Mouse (Mus musculus) midbrain, postnatal 0 days (tissue): ENCODE data around the gene Olfr183. TPM values are rescaled to one million over a fixed set of nuclear protein-coding genes. Genes with fewer than 3 reads are reported as not detected.

ENCODE experiments used
- ATAC-seq: fragments of 200-750 bp; cut with Nextera tagmentation; 2 replicates; pipeline ENCODE4 v1.8.0; 2017; ENCODE audit warnings: moderate number of reproducible peaks, mild to moderate bottlenecking, moderate TSS enrichment, moderate library complexity; ENCODE audit not compliant: low FRiP score
- DNase-seq: peaks from one replicate; pipeline ENCODE4 v3.0.0-alpha.2; 2015; ENCODE audit warnings: low spot score
- H3K27ac ChIP-seq: fragments of 300-500 bp; sonication (generic); 2 replicates; pipeline ENCODE4 v1.5.1; 2014; ENCODE audit warnings: low read depth, mild to moderate bottlenecking, low read length, mixed read lengths
- H3K27me3 ChIP-seq: fragments of 300-500 bp; sonication (generic); 2 replicates; pipeline ENCODE4 v1.6.1; 2014; ENCODE audit warnings: low read length, control low read depth, mixed read lengths; ENCODE audit not compliant: insufficient read depth
- H3K36me3 ChIP-seq: fragments of 300-500 bp; sonication (generic); 2 replicates; pipeline ENCODE4 v1.6.1; 2014; ENCODE audit warnings: low read length, control low read depth, mixed read lengths; ENCODE audit not compliant: insufficient read depth
- H3K4me1 ChIP-seq: fragments of 300-500 bp; sonication (generic); 2 replicates; pipeline ENCODE4 v1.6.1; 2014; ENCODE audit warnings: mild to moderate bottlenecking, control low read depth, antibody characterized with exemption, low read length, mixed read lengths; ENCODE audit not compliant: insufficient read depth
- H3K4me2 ChIP-seq: fragments of 300-500 bp; sonication (generic); 2 replicates; pipeline ENCODE4 v1.6.1; 2014; ENCODE audit warnings: low read depth, mild to moderate bottlenecking, low read length, mixed read lengths; ENCODE audit not compliant: poor library complexity, severe bottlenecking
- H3K4me3 ChIP-seq: fragments of 300-500 bp; sonication (generic); 2 replicates; pipeline ENCODE4 v1.5.1; 2014; ENCODE audit warnings: low read depth, mild to moderate bottlenecking, low read length, moderate library complexity
- H3K9ac ChIP-seq: fragments of 300-500 bp; sonication (generic); replicated peaks from 2 replicates; pipeline ENCODE4 v1.6.1; 2014; ENCODE audit warnings: mild to moderate bottlenecking, low read length, moderate library complexity, mixed read lengths; ENCODE audit not compliant: poor library complexity, severe bottlenecking
- H3K9me3 ChIP-seq: fragments of 300-500 bp; sonication (generic); 2 replicates; pipeline ENCODE4 v1.6.1; 2016; ENCODE audit warnings: low read length, control low read depth
- CTCF ChIP-seq: IDR thresholded peaks from 2 replicates; pipeline ENCODE4 v1.5.1; 2016; ENCODE audit warnings: antibody characterized with exemption, mild to moderate bottlenecking
- WGBS: fragments of 180-500 bp; shearing (Covaris S2); extraction: QIAGEN DNeasy Blood & Tissue Kit; methylation state at CpG from one replicate; pipeline ENCODE4 v1.1.7; 2014; 5-methylcytosine and 5-hydroxymethylcytosine counted together
- polyA plus RNA-seq: library from polyadenylated mRNA; unstranded; fragments of >200 nt; fragmentation: Nextera tagmentation; extraction: Ambion mirVana; gene quantifications from 2 replicates; pipeline ENCODE4 v1.2.1, GENCODE M21; 2015
- total RNA-seq: library from RNA; depleted of rRNA; stranded (reverse); fragments of >200 nt; gene quantifications from 2 replicates; pipeline ENCODE4 v1.2.3, GENCODE M21; 2014; rRNA removed

Olfr183 gene
- not detected in 2 replicates for total RNA-seq
- not detected in 2 replicates for polyA plus RNA-seq

GRCm38 (mm10) chr16:58995057-58995456 is at the start of gene Olfr183:
Olfr183 (plus strand) TSS chr16:58995357.
- Histone ChIP-seq H3K27ac (no peak within 1 kb of the TSS), H3K9ac (no peak within 1 kb of the TSS), H3K27me3 (no peaks in the 10 kb centered on the region), H3K4me1 (no peaks in the 10 kb centered on the region), H3K36me3 (no peaks in the 10 kb centered on the region), H3K9me3 (no peaks in the 10 kb centered on the region), H3K4me2 (no peak within 1 kb of the TSS), H3K4me3 (no peak within 1 kb of the TSS)
- no peak for TF ChIP-seq CTCF
- 75% methylated on average over 2 of the region's 2 CpGs for WGBS
- no peak for ATAC-seq
- no peak for DNase-seq

GRCm38 (mm10) chr16:59007146-59007545 is 12.0 kb downstream of the Olfr183 start:
- no peak for DNase-seq
- Histone ChIP-seq H3K9me3 (no peaks in the 10 kb centered on the region), H3K4me2 (no peak overlapping the region), H3K4me1 (no peaks in the 10 kb centered on the region), H3K9ac (no peak overlapping the region), H3K27ac (no peak overlapping the region), H3K36me3 (no peaks in the 10 kb centered on the region), H3K27me3 (no peaks in the 10 kb centered on the region), H3K4me3 (no peak overlapping the region)
- TF ChIP-seq CTCF: no peak
- no peak for ATAC-seq

- no peak overlapping the region for H3K27ac ChIP-seq
- no peaks in the 10 kb centered on the region for H3K4me1 ChIP-seq
- no peak overlapping the region for H3K4me2 ChIP-seq
- WGBS: 67% methylated on average over 2 of the region's 2 CpGs
- ATAC-seq: no peak
- DNase-seq: no peak
- H3K36me3 ChIP-seq: no peaks in the 10 kb centered on the region
- no peaks in the 10 kb centered on the region; the same call in 1 of the 2 replicates for H3K9me3 ChIP-seq
- no peak overlapping the region for H3K4me3 ChIP-seq
- no peak for TF ChIP-seq CTCF
- no peaks in the 10 kb centered on the region for H3K27me3 ChIP-seq
- H3K9ac ChIP-seq: no peak overlapping the region
Measured at GRCm38 (mm10) chr16:59013357-59014018, 18.3 kb downstream of the Olfr183 start.

- no peaks in the 10 kb centered on the region for H3K36me3 ChIP-seq
- no peak within 1 kb of the TSS for H3K4me2 ChIP-seq
- no peak for TF ChIP-seq CTCF
- no peak within 1 kb of the TSS for H3K4me3 ChIP-seq
- WGBS: 87% methylated on average over 4 of the region's 4 CpGs
- ATAC-seq (no peak), DNase-seq (no peak)
- no peak within 1 kb of the TSS for H3K9ac ChIP-seq
- H3K9me3 ChIP-seq: 0 out of 2 replicates have a peak, but pooled peaks cover 3% of the 10 kb centered on the region
- H3K27ac ChIP-seq: no peak within 1 kb of the TSS
- H3K27me3 ChIP-seq: no peaks in the 10 kb centered on the region
- no peaks in the 10 kb centered on the region for H3K4me1 ChIP-seq
Measured at GRCm38 (mm10) chr16:59030191-59030590, 35.0 kb downstream of the Olfr183 start, which contains the start of gene Olfr186. Olfr186 (minus strand) TSS chr16:59030291.

- no peaks in the 10 kb centered on the region for H3K36me3 ChIP-seq
- no peak for TF ChIP-seq CTCF
- H3K4me2 ChIP-seq: no peak within 1 kb of the TSS
- no peak within 1 kb of the TSS for H3K27ac ChIP-seq
- ATAC-seq (no peak), DNase-seq (no peak)
- no peaks in the 10 kb centered on the region for H3K9me3 ChIP-seq
- H3K4me3 ChIP-seq: no peak within 1 kb of the TSS
- H3K9ac ChIP-seq: no peak within 1 kb of the TSS
- WGBS: 90% methylated on average over 7 of the region's 7 CpGs
- H3K4me1 ChIP-seq: no peaks in the 10 kb centered on the region
- H3K27me3 ChIP-seq: no peaks in the 10 kb centered on the region
Measured at GRCm38 (mm10) chr16:59039710-59040109, 44.6 kb downstream of the Olfr183 start, which contains the start of gene Olfr187. Olfr187 (minus strand) TSS chr16:59039767.

- WGBS: 77% methylated on average over 3 of the region's 3 CpGs
Measured at GRCm38 (mm10) chr16:59045835-59046234, 50.7 kb downstream of the Olfr183 start.

More at GRCm38 (mm10) chr16:59045835-59046234, 50.7 kb downstream of the Olfr183 start:
- DNase-seq (no peak), ATAC-seq (no peak)
- H3K9me3 ChIP-seq: no peaks in the 10 kb centered on the region
- H3K27me3 ChIP-seq: no peaks in the 10 kb centered on the region
- no peaks in the 10 kb centered on the region for H3K4me1 ChIP-seq
- TF ChIP-seq CTCF: no peak
- H3K4me3 ChIP-seq: no peak overlapping the region
- H3K9ac ChIP-seq: no peak overlapping the region
- H3K4me2 ChIP-seq: no peak overlapping the region
- H3K36me3 ChIP-seq: no peaks in the 10 kb centered on the region
- H3K27ac ChIP-seq: no peak overlapping the region
